Mouse (Mus musculus): ENCODE measurements at regions not wholly inside any gene's neighbourhood (a gene's known extent, or its start where the extent isn't known, plus 50 kb on each side); places are given as distances from the start of the nearest gene placed in this dataset.
"Not testable (repeated sequence)": the region's sequence is repeated elsewhere in the genome, so short reads cannot be mapped to it uniquely, and the experiment has no call there.

DNA sequence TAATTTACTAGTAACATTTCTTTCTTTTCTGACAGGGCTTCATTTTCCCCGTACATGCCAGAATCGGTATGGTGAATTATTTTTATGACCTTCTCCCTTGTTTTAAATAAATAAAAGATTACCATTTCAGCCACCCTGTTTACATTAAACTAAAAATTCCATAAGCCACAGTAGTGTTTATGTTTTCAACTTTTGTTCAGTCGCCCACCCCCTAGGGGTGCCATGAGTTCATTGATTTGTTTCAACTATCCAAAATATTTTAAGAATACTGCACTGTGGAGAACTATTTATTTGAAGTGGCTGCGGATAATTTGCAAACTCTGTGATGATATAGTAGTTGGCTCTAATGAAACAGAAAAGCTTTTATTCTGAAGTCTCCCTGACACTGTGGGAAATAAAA, 132.9 kb downstream of the Tfec start:
- DNase-seq, result no peak

DNA sequence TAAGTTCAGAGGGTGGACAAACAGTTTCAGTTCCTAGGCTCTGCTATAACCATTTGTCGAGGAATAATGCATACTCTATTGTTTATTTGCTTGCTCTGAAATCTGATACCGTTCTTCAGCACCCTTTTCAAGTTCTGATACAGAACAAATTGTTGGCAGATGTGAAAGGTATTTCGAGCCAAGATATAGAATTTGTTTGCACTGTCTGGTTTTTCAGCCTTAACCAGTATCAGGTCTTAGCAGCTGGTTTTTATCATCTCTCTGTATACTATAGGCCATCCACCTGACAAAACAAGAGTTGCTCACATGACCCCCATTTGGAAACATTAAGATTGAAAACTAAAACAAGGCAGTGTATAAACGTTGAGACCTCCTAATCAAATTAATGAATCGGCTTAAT, 133.5 kb downstream of the Tfec start:
- DNase-seq, result no peak

DNA sequence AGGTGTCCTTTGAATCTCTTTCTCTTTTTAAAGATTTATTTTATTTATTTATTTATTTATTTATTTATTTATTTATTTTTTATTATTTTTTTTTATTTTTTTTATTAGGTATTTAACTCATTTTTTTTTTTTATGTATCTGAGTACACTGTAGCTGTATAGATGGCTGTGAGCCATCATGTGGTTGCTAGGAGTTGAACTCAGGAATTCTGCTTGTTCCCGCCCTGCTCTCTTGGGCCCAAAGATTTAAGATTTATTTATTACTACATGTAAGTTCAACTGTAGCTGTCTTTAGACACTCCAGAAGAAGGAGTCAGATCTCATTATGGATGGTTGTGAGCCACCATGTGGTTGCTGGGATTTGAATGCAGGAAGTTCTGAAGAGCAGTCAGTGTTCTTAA, 143.2 kb downstream of the Tfec start:
- DNase-seq, result not testable (repeated sequence)

DNA sequence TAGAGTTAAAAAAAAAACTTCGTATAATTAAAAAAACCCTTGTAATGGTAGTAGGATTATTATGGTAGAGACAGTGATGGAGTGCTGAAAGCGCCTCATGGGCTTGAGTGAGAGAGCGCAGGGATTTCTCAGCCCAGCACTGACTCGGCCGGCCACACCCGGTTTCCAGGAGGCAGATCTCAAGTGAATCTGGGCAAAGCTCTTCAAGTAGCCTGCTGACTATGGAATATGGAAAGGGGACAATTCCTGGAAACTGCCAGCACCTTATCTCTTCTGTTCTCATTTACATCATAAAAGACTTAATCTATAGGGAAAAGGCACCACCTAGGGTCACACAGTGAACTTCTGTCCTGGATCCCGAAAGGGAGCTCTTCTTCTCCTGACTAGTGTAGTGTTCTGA, 165.1 kb downstream of the Tfec start:
- DNase-seq, result no peak

DNA sequence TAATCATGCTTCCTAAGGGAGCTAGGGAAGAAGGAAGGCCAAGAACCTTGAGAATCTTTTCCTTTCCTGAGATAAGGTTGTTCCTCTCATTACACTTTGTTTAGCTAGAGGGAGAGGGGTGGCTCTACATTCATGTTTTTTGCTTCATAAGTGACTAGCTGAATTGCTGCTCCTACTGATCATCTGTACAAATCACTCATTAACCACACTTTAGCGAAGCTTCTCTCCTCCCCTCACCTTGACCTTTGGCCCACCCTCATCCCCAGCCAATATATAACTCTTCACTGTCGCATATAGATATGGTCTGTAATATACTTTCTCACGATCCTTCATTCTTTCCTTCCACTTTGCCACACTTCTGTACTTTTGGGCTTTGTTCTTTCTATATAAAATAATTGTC, 166.1 kb downstream of the Tfec start:
- DNase-seq, result no peak

DNA sequence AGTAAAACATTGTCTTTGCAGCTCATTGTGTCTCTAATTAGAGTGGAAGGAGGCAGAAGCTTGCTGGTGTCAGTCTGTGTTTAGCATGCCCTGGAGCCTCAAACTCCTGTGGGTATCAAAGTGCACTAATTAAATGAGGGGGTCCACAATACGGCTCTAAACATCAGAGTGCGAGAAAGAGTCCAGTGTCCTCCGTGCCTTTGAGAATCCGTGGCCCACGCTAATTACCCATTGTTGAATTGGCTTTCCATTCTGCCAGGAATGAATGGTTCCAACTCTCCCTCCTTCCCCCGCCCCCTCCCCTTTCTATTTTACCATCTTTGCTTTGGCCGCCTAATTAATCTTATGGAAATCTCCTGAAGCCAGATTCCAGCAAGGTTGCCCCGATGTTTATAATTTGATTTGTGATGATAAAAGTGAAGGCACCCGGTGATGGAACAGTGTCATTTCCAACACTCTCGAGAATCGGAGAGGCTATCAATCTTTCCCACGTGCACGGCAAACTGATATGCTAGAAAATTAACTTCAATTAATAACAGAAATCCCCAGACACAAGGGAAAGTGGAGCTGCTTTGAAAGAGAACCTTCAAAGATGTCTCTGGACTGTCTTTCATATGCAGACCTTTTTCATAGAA, 170.9 kb downstream of the Tfec start:
- no peak for DNase-seq

DNA sequence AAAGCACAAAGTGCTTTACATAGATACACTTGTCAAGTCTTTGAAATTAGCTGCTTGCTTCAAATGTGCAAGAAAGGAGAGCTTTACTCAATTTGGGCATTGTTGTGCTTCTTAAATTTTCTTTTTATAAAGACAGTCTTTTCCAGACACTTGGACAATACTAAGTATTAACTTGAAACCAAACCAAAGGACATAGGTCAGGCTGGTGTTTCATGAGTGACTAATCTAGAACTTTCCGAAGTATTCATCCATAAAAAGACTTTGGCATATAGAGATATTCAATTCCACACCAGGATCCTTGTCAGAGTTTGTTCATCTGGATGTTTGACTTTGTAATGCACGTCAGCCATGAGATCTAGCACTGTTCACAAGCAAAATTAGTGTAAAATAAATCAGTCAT, 173.0 kb downstream of the Tfec start:
- no peak for DNase-seq

DNA sequence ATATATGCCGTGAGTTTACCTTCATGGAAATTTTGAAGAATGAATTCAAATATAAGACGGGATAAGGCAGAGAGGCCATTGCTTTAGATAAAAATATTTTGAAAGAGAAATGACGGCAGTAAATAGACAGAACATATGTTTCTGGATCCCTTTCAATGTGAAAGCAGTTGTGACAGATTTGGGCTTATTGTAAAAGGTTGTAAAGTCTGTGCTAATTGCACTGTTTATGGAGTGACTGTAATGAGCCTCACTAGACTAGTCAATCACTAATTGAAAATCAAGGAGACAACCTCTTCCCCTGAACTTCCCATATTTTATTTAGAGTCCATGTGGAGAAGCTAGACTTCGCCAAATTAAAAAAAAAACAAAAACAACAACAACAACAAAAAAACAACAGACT, 193.7 kb downstream of the Tfec start:
- no peak for DNase-seq

DNA sequence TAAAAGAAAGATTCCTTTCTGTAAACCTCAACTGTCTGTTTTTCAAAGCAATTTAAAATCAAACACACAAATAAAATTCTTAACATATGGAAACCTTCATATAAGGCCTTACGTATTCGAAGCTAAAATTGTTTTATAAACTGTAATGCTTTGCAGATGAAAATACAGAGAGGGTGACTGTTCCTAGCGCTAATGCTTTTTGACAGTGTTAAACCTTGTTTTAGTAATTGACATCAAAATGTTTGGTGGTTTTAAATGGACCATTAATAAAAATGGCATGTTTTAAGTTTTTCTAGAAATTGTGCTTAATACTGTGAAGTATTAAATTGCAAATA, 194.9 kb downstream of the Tfec start:
- DNase-seq, result no peak

DNA sequence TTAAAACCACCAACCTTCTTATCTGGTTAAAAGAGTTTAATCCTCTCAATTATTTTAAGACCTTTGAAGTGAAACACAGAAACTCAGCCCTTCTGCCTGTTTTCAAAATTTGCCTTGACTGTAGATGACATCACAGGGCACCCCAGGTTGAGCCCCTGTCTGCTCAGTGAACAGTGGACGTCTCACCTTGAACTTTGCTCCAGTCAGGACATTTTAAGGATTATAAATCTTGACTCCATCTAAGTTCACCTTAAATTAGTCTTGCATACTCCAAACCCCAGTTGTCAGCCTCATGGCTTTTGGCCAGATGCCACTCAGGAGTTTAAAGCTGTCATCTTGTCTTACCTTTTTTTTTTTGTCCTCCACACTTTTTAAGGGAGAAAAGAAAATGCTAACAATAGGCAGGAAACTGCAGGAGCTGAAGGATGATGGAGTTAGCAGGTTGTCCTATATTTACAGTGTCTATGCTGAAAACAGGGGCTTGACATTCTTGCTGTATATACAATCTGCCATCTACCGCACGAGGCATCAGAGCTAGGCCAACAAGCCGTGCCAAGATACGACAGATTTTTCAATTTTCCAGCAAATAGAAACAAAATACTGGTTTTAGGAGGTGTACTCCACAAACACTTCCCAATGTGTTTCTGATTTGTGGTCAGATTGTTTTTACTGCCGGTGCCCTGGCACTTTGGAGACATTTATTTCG, 195.4 kb downstream of the Tfec start:
- DNase-seq, result no peak

DNA sequence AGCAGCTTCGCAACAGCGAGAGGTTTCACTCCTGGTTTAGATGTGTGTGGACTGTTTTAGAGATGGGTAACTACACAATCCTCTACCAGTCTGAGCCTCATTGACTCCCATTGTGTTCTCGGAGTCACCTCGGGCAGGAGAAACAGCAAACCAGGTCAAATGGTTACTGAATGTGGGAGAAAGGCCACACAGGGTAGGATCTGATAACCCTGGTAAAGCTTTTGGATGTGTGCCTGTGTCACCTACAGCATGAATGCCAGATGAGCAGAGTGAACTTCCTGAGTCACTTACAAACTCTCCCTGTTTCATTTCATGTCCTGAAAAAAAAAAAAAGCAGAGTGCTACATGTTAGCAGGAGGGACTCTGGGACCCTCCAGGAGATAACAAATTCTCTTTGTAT, 201.0 kb downstream of the Tfec start:
- DNase-seq, result no peak

DNA sequence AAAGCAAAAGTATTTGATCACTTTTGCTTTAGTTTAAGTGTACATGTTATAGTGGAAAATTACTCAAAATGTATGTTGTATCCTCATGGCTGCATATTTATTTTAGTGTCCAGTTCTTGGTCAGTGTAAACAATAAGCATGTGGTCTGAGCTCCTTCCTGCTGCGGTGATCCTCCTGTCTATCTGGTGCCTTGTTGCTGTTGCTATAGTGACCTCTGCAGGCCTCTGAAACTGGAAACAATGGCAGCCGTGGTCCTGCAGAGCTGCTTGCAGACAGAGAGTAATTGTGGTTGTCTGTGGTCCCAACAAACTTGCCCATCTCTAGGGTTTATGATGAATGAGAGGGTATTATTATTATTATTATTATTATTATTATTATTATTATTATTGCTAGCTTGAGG, 230.2 kb downstream of the Tfec start:
- no peak for DNase-seq

DNA sequence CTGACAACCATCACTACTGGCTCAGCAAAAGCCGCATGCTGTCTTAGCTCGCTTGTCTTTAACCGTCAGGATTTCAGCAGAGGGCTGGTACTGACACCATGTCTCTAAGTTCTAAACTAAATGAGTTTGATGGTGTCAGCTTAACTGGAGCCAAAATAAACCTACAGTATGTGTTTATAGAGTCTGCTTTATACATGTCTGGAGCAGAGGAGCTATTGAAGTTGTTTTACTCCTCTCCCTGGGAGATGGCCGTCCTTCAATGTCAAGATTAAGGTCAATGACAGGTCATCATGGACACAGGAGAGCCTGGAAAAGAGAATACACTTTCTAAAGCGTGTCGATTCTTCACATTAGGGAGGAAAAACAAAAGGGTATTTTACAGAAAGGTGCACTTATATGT, 231.0 kb downstream of the Tfec start:
- no peak for DNase-seq

DNA sequence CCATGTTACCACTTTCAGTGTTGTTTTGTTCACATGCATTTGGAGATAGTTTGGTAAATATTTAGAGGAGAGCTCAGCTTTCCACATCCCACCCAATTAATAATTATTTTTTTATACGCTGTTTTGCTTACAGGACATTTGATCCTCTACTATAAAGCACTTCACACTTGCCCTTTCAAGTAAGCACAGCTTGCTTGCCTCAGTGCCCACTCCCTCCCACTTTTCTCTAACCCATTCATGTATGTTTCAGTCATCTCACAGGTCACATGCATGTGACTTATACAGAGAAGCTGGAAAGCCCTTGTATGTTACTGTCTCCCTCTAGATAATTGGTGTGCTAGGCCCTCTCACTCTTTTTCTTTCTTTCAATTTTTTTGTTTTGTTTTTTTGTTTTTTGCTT, 252.0 kb downstream of the Tfec start:
- DNase-seq, result no peak

DNA sequence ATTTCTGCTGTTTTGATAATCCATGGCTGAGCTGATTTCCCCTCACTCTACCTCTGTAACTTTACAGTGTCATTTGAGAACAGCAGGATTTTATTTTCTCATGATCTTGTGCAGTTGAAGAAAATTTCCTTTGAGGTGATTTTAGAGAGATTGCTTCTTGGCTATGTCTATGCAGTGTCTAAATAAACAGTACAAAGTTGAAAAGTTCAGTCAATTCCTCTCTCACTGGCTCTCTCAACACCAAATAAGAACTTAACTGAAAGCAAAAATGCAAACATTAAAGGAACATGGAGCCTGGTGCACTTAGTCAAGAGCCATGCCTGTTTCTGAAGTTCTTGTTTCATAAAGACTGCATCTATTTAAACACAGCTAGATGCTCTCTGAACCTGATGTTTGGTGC, 254.7 kb downstream of the Tfec start:
- DNase-seq, result no peak

DNA sequence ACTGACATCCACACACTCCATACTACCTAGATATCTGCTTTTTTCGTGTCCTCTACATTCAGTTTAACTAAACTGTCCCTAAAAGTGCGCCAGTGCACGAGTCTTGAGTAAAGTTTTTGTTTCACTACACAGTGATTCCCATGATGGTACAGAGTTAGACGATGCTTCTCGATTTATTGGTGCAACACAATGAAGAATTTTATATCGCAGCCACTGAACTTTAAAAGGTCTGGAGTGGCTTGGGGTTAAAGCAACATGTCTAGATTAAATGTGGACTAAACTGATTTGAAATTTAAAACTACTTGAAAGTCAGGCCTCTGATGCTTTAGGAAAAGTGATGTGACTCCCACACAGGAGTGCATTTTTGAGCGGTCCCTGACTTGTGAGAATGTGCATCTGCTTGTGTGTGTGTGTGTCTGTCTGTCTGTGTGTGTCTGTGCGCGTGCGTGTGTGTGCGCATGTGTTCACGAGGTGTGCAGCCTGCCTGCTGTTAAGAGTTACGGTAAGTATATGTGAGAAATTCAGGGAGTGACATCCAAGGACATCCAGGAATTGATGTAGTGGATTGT, 261.4 kb downstream of the Tfec start:
- DNase-seq, result no peak

DNA sequence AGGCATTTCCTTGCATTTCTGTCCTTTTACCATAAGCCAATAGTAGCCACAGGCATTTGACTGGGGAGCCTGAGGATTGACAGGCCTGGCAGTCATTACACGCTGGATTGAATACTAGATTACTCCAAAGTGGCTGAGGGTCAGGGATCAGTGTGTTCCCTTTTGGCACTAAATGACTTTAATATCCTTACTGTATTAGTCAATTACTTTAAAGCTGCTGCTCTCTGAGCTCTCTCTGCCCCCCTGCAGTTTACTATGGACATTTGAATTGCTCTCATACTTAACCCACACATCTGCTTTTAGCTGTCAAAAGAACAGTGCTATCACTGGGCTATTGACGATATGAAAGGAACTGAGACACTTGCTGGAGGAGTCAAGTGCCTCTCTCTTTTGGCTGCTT, 262.1 kb downstream of the Tfec start:
- no peak for DNase-seq

DNA sequence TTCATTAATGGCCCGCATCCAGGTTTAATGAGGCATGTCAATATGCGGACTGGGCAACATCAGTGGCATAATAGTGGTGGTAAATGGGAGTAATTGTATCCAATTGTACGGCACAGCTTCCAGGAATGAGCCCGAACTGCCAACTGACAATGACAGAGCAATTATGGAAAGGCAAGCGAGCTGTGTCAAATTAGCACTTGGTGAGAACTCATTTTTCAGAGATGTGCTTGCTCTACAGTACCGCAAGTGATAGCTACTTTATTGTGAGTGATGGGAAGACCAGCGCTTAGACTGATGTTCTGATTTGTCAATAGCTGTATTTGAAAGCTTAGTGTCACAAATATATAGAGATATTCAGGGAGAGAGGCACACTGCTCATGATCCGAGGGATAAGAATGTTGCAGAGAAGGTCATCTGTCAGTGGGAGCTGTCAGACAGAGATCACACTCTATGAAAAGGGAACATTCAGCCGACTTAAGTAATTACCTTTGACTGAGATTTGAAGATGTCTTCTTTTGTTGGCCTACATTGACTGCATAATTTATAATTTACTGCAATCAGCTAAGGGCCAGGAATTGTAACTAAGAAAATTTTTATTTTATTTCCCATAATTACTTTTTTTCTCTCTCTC, 290.7 kb downstream of the Tfec start:
- peak; percentile 2 for DNase-seq

DNA sequence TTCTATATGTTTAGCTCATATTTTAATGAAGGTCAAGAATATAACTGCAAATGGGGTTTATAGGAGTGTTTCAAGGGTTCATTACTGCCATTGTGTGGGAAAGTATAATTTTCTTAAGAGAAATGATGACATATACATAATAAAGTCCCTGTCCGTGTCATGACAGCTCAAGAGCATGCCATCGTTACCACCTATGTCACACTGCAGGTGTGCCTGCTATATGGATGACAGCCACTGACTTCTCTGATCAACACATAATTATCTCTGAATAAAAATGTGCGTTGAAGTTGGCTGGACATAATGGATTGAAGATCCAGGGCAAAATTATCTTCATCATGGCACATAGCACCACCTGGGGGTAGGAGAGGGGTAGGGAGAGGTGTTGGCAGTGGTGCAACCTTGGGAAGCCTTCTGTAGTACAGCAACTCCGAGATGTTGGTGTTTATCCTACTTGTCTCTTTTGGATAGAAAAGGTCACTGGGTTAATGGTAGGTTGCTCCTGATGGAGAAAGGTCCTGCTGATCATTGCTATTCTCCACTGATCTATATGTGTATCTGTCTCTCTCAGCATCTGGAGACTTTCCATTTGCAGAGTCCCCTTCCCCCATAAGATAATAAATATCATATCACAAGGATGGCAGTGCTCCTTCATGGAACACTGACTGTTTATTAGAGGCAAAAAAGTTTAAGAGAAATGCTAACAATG, 291.4 kb downstream of the Tfec start:
- DNase-seq, result no peak

DNA sequence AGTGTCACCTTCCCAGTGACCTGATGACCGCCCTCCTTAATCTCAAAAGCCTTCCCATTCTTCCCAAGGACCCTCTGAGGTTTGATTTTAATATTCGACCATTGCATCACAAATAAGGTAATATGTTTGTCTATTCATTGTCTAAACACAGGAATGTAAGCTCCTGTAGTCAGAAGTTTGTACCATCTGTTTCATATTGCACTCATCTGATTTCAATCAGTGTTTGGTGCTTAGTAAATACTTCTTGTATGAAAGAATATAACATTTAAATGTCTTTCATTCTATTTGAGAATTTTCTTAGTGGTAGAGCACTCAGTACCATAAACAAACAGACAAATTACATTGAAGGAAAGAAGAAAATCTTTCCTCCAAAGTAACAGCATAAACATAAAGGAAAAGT, 305.8 kb downstream of the Tfec start:
- no peak for DNase-seq

DNA sequence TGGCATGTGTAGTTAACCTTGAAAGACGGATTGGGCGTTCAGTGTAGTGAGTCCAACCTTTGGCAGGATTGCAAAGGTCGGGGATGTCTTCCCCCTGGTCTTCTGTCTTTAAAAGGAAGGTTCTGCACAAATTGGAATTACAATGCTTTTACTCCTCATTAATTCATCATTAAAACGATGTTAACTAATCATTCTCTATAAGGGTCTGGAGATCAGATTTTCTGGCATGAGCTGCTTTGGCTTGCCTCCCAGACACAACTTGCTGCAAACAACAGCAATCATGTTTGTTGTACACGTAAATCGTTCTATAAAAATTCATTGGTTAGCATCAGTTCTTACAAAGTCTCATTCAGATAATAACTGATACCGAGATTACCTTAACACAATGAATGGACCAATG, 315.9 kb downstream of the Tfec start:
- DNase-seq, result no peak

DNA sequence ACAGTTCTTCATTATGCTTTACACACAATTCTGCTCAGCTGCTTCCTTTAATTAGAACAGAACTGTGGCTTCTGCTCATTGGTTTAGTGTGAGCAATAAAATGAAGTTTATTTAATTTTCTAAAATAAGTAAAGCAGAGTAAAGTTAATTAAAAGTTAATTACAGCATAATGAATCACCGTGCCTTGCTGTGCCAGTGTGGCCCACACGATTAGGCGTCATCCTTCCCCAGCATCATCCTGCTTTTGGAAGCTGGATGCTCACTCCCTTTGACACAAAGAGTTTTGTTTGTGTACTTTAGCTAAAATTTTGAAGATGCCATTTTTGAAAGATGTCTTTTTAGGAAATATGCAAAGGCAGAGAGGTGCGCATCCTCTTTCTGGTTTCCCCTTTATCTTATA, 316.4 kb downstream of the Tfec start:
- DNase-seq, result no peak

DNA sequence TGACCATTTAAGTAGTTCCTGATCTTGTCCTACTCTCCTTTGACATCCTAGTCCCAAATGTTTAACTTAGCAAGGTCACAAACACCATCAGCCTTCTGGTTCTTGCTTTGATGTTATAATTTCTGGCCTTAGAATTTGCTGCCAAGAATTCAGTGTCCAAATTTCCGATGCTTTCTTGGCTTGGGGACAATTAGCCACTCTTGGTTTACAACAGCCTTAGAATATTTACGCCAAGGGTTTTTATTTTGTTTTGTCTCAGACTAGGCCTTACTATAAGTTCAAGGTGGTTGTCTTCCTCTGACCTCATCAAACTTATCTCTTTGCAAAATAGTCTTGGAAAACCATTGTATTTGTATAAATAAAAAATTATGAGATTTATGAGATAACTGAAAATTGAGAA, 322.4 kb downstream of the Tfec start:
- no peak for DNase-seq

DNA sequence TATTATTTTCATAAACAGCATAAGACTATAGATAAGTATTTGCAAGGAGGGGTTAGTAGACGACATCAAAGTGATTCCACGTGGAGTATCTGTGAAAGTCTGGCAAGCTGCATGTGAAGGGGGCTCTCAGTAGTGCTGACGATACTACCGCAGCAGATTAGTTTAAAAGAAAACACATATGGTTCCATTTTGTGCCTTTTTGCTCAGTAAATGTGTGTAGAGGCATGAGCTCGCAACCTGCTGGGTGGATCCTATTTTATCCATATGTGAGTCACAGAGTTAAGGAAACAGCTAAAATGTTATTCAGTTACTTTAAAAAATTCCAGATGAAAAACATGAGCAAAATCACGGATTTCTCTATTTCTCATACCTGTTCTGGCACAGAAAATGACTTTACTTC, 325.4 kb downstream of the Tfec start:
- no peak for DNase-seq

All from layer of hippocampus, adult 9-11 months (tissue).